Mouse (Mus musculus) cortical plate, adult 2 months (tissue): ENCODE measurements around the gene Helq.

Experiments used
- CTCF ChIP-seq: fragments of 200-500 bp; IDR thresholded peaks from 2 replicates; pipeline ENCODE4 v1.5.1; 2011; ENCODE audit warnings: mild to moderate bottlenecking, control low read depth, low read length; ENCODE audit not compliant: insufficient read depth; ENCODE audit errors: extremely low read depth
- POLR2A ChIP-seq: fragments of 200-500 bp; IDR thresholded peaks from 2 replicates; pipeline ENCODE4 v1.6.1; 2011; ENCODE audit warnings: mild to moderate bottlenecking, low read length, control low read depth; ENCODE audit not compliant: insufficient read depth; ENCODE audit errors: extremely low read depth

DNA sequence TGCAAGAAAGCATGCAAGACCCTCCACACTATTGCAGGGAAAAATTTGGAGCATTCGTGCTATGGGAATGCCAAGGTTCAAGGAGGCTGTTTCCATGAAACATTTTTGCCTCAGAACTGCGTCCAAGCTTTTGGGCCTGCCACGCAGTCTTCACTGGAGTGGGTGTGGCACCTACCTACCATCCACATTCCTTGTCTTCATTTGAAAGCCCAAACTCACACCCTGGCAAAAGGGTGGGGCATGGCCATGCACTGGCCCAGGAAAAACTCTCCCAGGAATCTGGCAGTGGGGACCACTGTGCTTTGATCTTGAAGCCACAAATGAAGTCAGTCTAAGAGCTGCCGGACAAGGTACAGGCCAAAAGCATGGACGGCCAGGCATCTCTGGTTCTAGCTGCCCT is 40.3 kb downstream of the Helq start:
- no peak for TF ChIP-seq POLR2A
- no peak for TF ChIP-seq CTCF
